Mouse (Mus musculus) liver, embryonic 13.5 days (tissue): ENCODE measurements around the gene Celsr1. TPM values are rescaled to one million over a fixed set of nuclear protein-coding genes. Genes with fewer than 3 reads are reported as not detected.

Experiments
- ATAC-seq: fragments of 200-750 bp; cut with Nextera tagmentation; 2 replicates; pipeline ENCODE4 v1.8.0; 2017; ENCODE audit warnings: low read depth, mild to moderate bottlenecking, moderate number of reproducible peaks, moderate library complexity
- DNase-seq: peaks from one replicate; pipeline ENCODE4 v3.0.0; 2022
- H3K27ac ChIP-seq: fragments of 300-500 bp; sonication (generic); 2 replicates; pipeline ENCODE4 v1.5.1; 2015; ENCODE audit warnings: moderate library complexity, mild to moderate bottlenecking, inconsistent platforms
- H3K27me3 ChIP-seq: fragments of 300-500 bp; sonication (generic); 2 replicates; pipeline ENCODE4 v1.6.1; 2015; ENCODE audit warnings: mild to moderate bottlenecking, inconsistent platforms
- H3K36me3 ChIP-seq: fragments of 300-500 bp; sonication (generic); 2 replicates; pipeline ENCODE4 v1.6.1; 2015; ENCODE audit warnings: mild to moderate bottlenecking, inconsistent platforms
- H3K4me1 ChIP-seq: fragments of 300-500 bp; sonication (generic); replicated peaks from 2 replicates; pipeline ENCODE4 v1.6.1; 2015; ENCODE audit warnings: inconsistent platforms
- H3K4me2 ChIP-seq: fragments of 300-500 bp; sonication (generic); 2 replicates; pipeline ENCODE4 v1.6.1; 2015; ENCODE audit warnings: inconsistent platforms, mild to moderate bottlenecking, moderate library complexity
- H3K4me3 ChIP-seq: fragments of 300-500 bp; sonication (generic); replicated peaks from 2 replicates; pipeline ENCODE4 v1.5.1; 2015; ENCODE audit warnings: mild to moderate bottlenecking, inconsistent platforms
- H3K9ac ChIP-seq: fragments of 300-500 bp; sonication (generic); 2 replicates; pipeline ENCODE4 v1.6.1; 2015; ENCODE audit warnings: mild to moderate bottlenecking, inconsistent platforms
- H3K9me3 ChIP-seq: fragments of 300-500 bp; sonication (generic); replicated peaks from 2 replicates; pipeline ENCODE4 v1.6.1; 2016; ENCODE audit warnings: inconsistent platforms
- WGBS: fragments of 180-500 bp; shearing (Covaris S2); methylation state at CpG from one replicate; pipeline ENCODE4 v1.1.7; 2015; ENCODE audit not compliant: insufficient replicate concordance; 5-methylcytosine and 5-hydroxymethylcytosine counted together
- polyA plus RNA-seq: library from polyadenylated mRNA; unstranded; fragments of >200 nt; fragmentation: Nextera tagmentation; extraction: Ambion mirVana; gene quantifications from 2 replicates; pipeline ENCODE4 v1.2.1, GENCODE M21; 2015

Gene Celsr1
- 0.06 and 0.20 TPM in 2 replicates for polyA plus RNA-seq

- Histone ChIP-seq H3K27me3 (peaks cover 79% of the 10 kb centered on the region), H3K27ac (no peak within 1 kb of the TSS), H3K4me2 (peak within 1 kb of the TSS; percentile 67), H3K4me1 (peaks cover 22% of the 10 kb centered on the region), H3K36me3 (no peaks in the 10 kb centered on the region), H3K9me3 (0 out of 2 replicates have a peak, but pooled peaks cover 4% of the 10 kb centered on the region), H3K9ac (no peak within 1 kb of the TSS), H3K4me3 (peak within 1 kb of the TSS; percentile 51)
- ATAC-seq (no peak), DNase-seq (no peak)
- WGBS = 2% methylated on average over 76 of the region's 80 CpGs
These were observed at the start of gene Celsr1 for GRCm38 (mm10) chr15:86033191-86033841. TSS of gene Celsr1 (minus strand) at chr15:86033777.

GRCm38 (mm10) chr15:86083261-86083741, 49.7 kb upstream of the Celsr1 start:
- H3K27ac ChIP-seq = 0 out of 2 replicates have a peak overlapping the region, but pooled peaks have one; percentile 11
- no peak overlapping the region for H3K9ac ChIP-seq
- ATAC-seq (no peak), DNase-seq (no peak)
- no peaks in the 10 kb centered on the region for H3K9me3 ChIP-seq
- no peaks in the 10 kb centered on the region for H3K27me3 ChIP-seq
- H3K4me2 ChIP-seq = no peak overlapping the region
- WGBS = 16% methylated on average over 6 of the region's 6 CpGs
- H3K36me3 ChIP-seq = no peaks in the 10 kb centered on the region
- H3K4me1 ChIP-seq = peaks cover 79% of the 10 kb centered on the region
- H3K4me3 ChIP-seq = no peak overlapping the region

GRCm38 (mm10) chr15:86082551-86082961, 49.0 kb upstream of the Celsr1 start:
- no peak overlapping the region for H3K4me3 ChIP-seq
- H3K27ac ChIP-seq = peak overlapping the region; percentile 11; the same call in 1 of the 2 replicates
- no peak for ATAC-seq
- H3K9ac ChIP-seq = no peak overlapping the region
- no peaks in the 10 kb centered on the region for H3K36me3 ChIP-seq
- H3K9me3 ChIP-seq = no peaks in the 10 kb centered on the region
- no peak for DNase-seq
- peaks cover 79% of the 10 kb centered on the region for H3K4me1 ChIP-seq
- H3K27me3 ChIP-seq = no peaks in the 10 kb centered on the region
- no peak overlapping the region for H3K4me2 ChIP-seq
- 81% methylated on average over 11 of the region's 11 CpGs for WGBS

GRCm38 (mm10) chr15:86081654-86082053, 48.1 kb upstream of the Celsr1 start:
- ATAC-seq (no peak), DNase-seq (no peak)
- H3K4me1 ChIP-seq = peaks cover 76% of the 10 kb centered on the region
- 85% methylated on average over 12 of the region's 12 CpGs for WGBS
- H3K27ac ChIP-seq = no peak overlapping the region
- no peak overlapping the region for H3K9ac ChIP-seq
- no peaks in the 10 kb centered on the region for H3K9me3 ChIP-seq
- H3K4me2 ChIP-seq = no peak overlapping the region
- no peaks in the 10 kb centered on the region for H3K27me3 ChIP-seq
- H3K36me3 ChIP-seq = no peaks in the 10 kb centered on the region
- no peak overlapping the region for H3K4me3 ChIP-seq

- WGBS = 85% methylated on average over 1 of the region's 1 CpGs
- no peak overlapping the region for H3K4me3 ChIP-seq
- no peaks in the 10 kb centered on the region for H3K27me3 ChIP-seq
- H3K4me1 ChIP-seq = peaks cover 73% of the 10 kb centered on the region
- no peak overlapping the region for H3K27ac ChIP-seq
- H3K9ac ChIP-seq = no peak overlapping the region
- H3K4me2 ChIP-seq = no peak overlapping the region
- no peaks in the 10 kb centered on the region for H3K9me3 ChIP-seq
- no peaks in the 10 kb centered on the region for H3K36me3 ChIP-seq
- DNase-seq = no peak
- ATAC-seq = no peak
These were observed 46.8 kb upstream of the Celsr1 start for GRCm38 (mm10) chr15:86080408-86080807.

GRCm38 (mm10) chr15:86079876-86080275, 46.3 kb upstream of the Celsr1 start:
- H3K4me1 ChIP-seq = peaks cover 67% of the 10 kb centered on the region
- no peak overlapping the region for H3K4me3 ChIP-seq
- 71% methylated on average over 4 of the region's 4 CpGs for WGBS
- H3K36me3 ChIP-seq = no peaks in the 10 kb centered on the region
- ATAC-seq (no peak), DNase-seq (no peak)
- no peaks in the 10 kb centered on the region for H3K9me3 ChIP-seq
- H3K27me3 ChIP-seq = no peaks in the 10 kb centered on the region
- no peak overlapping the region for H3K9ac ChIP-seq
- H3K27ac ChIP-seq = no peak overlapping the region
- no peak overlapping the region for H3K4me2 ChIP-seq

GRCm38 (mm10) chr15:86079467-86079866, 45.9 kb upstream of the Celsr1 start:
- Histone ChIP-seq H3K27ac (peak overlapping the region; percentile 20; the same call in 1 of the 2 replicates), H3K27me3 (no peaks in the 10 kb centered on the region), H3K9ac (no peak overlapping the region), H3K4me2 (no peak overlapping the region), H3K36me3 (peaks cover 3% of the 10 kb centered on the region; the same call in 1 of the 2 replicates), H3K4me1 (peaks cover 68% of the 10 kb centered on the region), H3K4me3 (no peak overlapping the region), H3K9me3 (no peaks in the 10 kb centered on the region)
- no peak for ATAC-seq
- 65% methylated on average over 5 of the region's 5 CpGs for WGBS
- DNase-seq = no peak

- no peaks in the 10 kb centered on the region for H3K27me3 ChIP-seq
- H3K4me1 ChIP-seq = peaks cover 70% of the 10 kb centered on the region
- H3K9ac ChIP-seq = no peak overlapping the region
- WGBS = 58% methylated on average over 18 of the region's 18 CpGs
- peaks cover 7% of the 10 kb centered on the region; the same call in 1 of the 2 replicates for H3K36me3 ChIP-seq
- ATAC-seq (no peak), DNase-seq (no peak)
- no peak overlapping the region for H3K4me3 ChIP-seq
- no peak overlapping the region for H3K4me2 ChIP-seq
- 0 out of 2 replicates have a peak overlapping the region, but pooled peaks have one; percentile 20 for H3K27ac ChIP-seq
- H3K9me3 ChIP-seq = no peaks in the 10 kb centered on the region
These were observed 45.1 kb upstream of the Celsr1 start for GRCm38 (mm10) chr15:86078481-86079216.

GRCm38 (mm10) chr15:86077934-86078333, 44.4 kb upstream of the Celsr1 start:
- Histone ChIP-seq H3K4me2 (no peak overlapping the region), H3K9ac (no peak overlapping the region), H3K27ac (no peak overlapping the region), H3K9me3 (no peaks in the 10 kb centered on the region), H3K27me3 (no peaks in the 10 kb centered on the region), H3K4me3 (no peak overlapping the region), H3K36me3 (peaks cover 7% of the 10 kb centered on the region; the same call in 1 of the 2 replicates), H3K4me1 (peaks cover 62% of the 10 kb centered on the region)
- 51% methylated on average over 5 of the region's 5 CpGs for WGBS
- ATAC-seq (no peak; the same call in 1 of the 2 replicates), DNase-seq (no peak)

- H3K27ac ChIP-seq = no peak overlapping the region
- H3K4me3 ChIP-seq = no peak overlapping the region
- H3K4me2 ChIP-seq = no peak overlapping the region
- peaks cover 7% of the 10 kb centered on the region; the same call in 1 of the 2 replicates for H3K36me3 ChIP-seq
- WGBS = 68% methylated on average over 8 of the region's 8 CpGs
- no peaks in the 10 kb centered on the region for H3K9me3 ChIP-seq
- ATAC-seq (no peak), DNase-seq (no peak)
- H3K4me1 ChIP-seq = peaks cover 59% of the 10 kb centered on the region
- no peaks in the 10 kb centered on the region for H3K27me3 ChIP-seq
- no peak overlapping the region for H3K9ac ChIP-seq
These were observed 42.8 kb upstream of the Celsr1 start for GRCm38 (mm10) chr15:86076378-86076777.

- Histone ChIP-seq H3K4me2 (no peak overlapping the region), H3K4me1 (peaks cover 60% of the 10 kb centered on the region), H3K27ac (no peak overlapping the region), H3K27me3 (no peaks in the 10 kb centered on the region), H3K4me3 (no peak overlapping the region), H3K9ac (no peak overlapping the region), H3K36me3 (peaks cover 7% of the 10 kb centered on the region; the same call in 1 of the 2 replicates), H3K9me3 (no peaks in the 10 kb centered on the region)
- no peak for DNase-seq
- no peak for ATAC-seq
- WGBS = 77% methylated on average over 2 of the region's 2 CpGs
These were observed 42.4 kb upstream of the Celsr1 start for GRCm38 (mm10) chr15:86076048-86076315.
